In genomic region chr7:31115587-31116043, GRCm38 (mm10) we compare ENCODE assay signal across 8 mouse cellular contexts. TPM values are rescaled to one million over a fixed set of nuclear protein-coding genes. Genes with fewer than 3 reads are reported as not detected.
DNase-seq lines count a peak whose midpoint lies in the region; ATAC-seq and TF ChIP-seq lines count a peak whose summit lies in the region.

No protein-coding gene starts in this region.

- peak overlapping the region; percentile 52 for H3K4me2 ChIP-seq in kidney, postnatal 0 days (ENCODE audit: low read length)
- H3K4me2 ChIP-seq in midbrain, embryonic 14.5 days (ENCODE audit: low read length): no peak overlapping the region

- 0 out of 2 replicates have a peak overlapping the region, but pooled peaks have one; percentile 15 for H3K9ac ChIP-seq in kidney, postnatal 0 days (ENCODE audit: low read depth, low read length)
- H3K9ac ChIP-seq in midbrain, embryonic 14.5 days (replicated peaks; ENCODE audit: low read length): no peak overlapping the region

- H3K27me3 ChIP-seq in heart, embryonic 10.5 days (ENCODE audit: insufficient read depth, poor library complexity, severe bottlenecking): no peaks in the 10 kb centered on the region
- H3K27me3 ChIP-seq in kidney, postnatal 0 days (ENCODE audit: insufficient read depth, low read length): no peaks in the 10 kb centered on the region
- no peaks in the 10 kb centered on the region for H3K27me3 ChIP-seq in midbrain, embryonic 14.5 days (ENCODE audit: control insufficient read depth, insufficient read depth, low read length)

- 10% methylated on average over 17 of the region's 17 CpGs for WGBS in heart, embryonic 10.5 days
- 14% methylated on average over 17 of the region's 17 CpGs for WGBS in kidney, postnatal 0 days
- 42% methylated on average over 17 of the region's 17 CpGs for WGBS in midbrain, embryonic 14.5 days

- H3K36me3 ChIP-seq in heart, embryonic 10.5 days: no peaks in the 10 kb centered on the region
- no peaks in the 10 kb centered on the region for H3K36me3 ChIP-seq in kidney, postnatal 0 days (ENCODE audit: insufficient read depth, low read length)
- no peaks in the 10 kb centered on the region for H3K36me3 ChIP-seq in midbrain, embryonic 14.5 days (ENCODE audit: control insufficient read depth, insufficient read depth, low read length)

- no peak for TF ChIP-seq CTCF in kidney, postnatal 0 days (IDR thresholded peaks at IDR 0.05; ENCODE audit: low read depth)

- H3K9me3 ChIP-seq in heart, embryonic 10.5 days: no peaks in the 10 kb centered on the region
- H3K9me3 ChIP-seq in kidney, postnatal 0 days (replicated peaks; ENCODE audit: low read length): no peaks in the 10 kb centered on the region
- H3K9me3 ChIP-seq in midbrain, embryonic 14.5 days (ENCODE audit: control insufficient read depth, low read length): no peaks in the 10 kb centered on the region

- peak overlapping the region; percentile 42 for H3K4me3 ChIP-seq in heart, embryonic 10.5 days
- no peak overlapping the region for H3K4me3 ChIP-seq in kidney, postnatal 0 days (replicated peaks; ENCODE audit: low read depth, low read length)
- no peak overlapping the region for H3K4me3 ChIP-seq in midbrain, embryonic 14.5 days (replicated peaks; ENCODE audit: low read depth, low read length)

- peak overlapping the region; percentile 86 for H3K27ac ChIP-seq in heart, embryonic 10.5 days
- peak overlapping the region; percentile 87 for H3K27ac ChIP-seq in kidney, postnatal 0 days
- H3K27ac ChIP-seq in midbrain, embryonic 14.5 days (replicated peaks; ENCODE audit: low read depth, low read length): no peak overlapping the region

- peak; percentile 69 for DNase-seq in ovary, adult 18-20 months (ENCODE audit: low spot score)
- no peak for DNase-seq in ovary, postnatal 14 days (ENCODE audit: low spot score)
- DNase-seq in cerebellum, postnatal 14 days: peak; percentile 65 to 70
- peak; percentile 84 for DNase-seq in heart, embryonic 10.5 days (ENCODE audit: low spot score)
- no peak for DNase-seq in kidney, postnatal 0 days (ENCODE audit: low spot score)
- DNase-seq in lung, postnatal 10 days: peak; percentile 71
- DNase-seq in midbrain, embryonic 14.5 days: no peak
- DNase-seq in right cerebral cortex, postnatal 36 days (ENCODE audit: low spot score in 2 of 2): no peak

- peak; percentile 70 for ATAC-seq in kidney, postnatal 0 days (replicated peaks; ENCODE audit: low FRiP score, low read depth)
- ATAC-seq in midbrain, embryonic 14.5 days (ENCODE audit: low FRiP score, low TSS enrichment): no peak

- peaks cover 55% of the 10 kb centered on the region for H3K4me1 ChIP-seq in heart, embryonic 10.5 days
- peaks cover 19% of the 10 kb centered on the region for H3K4me1 ChIP-seq in kidney, postnatal 0 days (replicated peaks; ENCODE audit: insufficient read depth, low read length)
- no peaks in the 10 kb centered on the region for H3K4me1 ChIP-seq in midbrain, embryonic 14.5 days (ENCODE audit: control insufficient read depth, insufficient read depth, low read length)

RNA-seq across cellular contexts. Expression of gene Hpn, which starts 0.5 kb away (rescaled TPM):
- polyA plus RNA-seq in heart, embryonic 10.5 days (2016; fragmentation: Nextera tagmentation; extraction: Ambion mirVana): 3.6 and 15.0 TPM in 2 replicates
- 106 and 110 TPM in 2 replicates for polyA plus RNA-seq in kidney, postnatal 0 days (2015; fragmentation: Nextera tagmentation; extraction: Ambion mirVana)
- 0.26 TPM in 1 of 2 replicates, not detected in the other for polyA plus RNA-seq in midbrain, embryonic 14.5 days (2014; fragmentation: Nextera tagmentation; extraction: Ambion mirVana)

RNA-seq across cellular contexts. Expression of gene Scn1b, which starts 11.2 kb away (rescaled TPM):
- 3.9 and 4.3 TPM in 2 replicates for polyA plus RNA-seq in heart, embryonic 10.5 days (2016; fragmentation: Nextera tagmentation; extraction: Ambion mirVana)
- polyA plus RNA-seq in kidney, postnatal 0 days (2015; fragmentation: Nextera tagmentation; extraction: Ambion mirVana): 2.2 and 2.8 TPM in 2 replicates
- 5.6 TPM in 2 replicates for polyA plus RNA-seq in midbrain, embryonic 14.5 days (2014; fragmentation: Nextera tagmentation; extraction: Ambion mirVana)

RNA-seq across cellular contexts. Expression of gene Fxyd3, which starts 39.1 kb away (rescaled TPM):
- polyA plus RNA-seq in heart, embryonic 10.5 days (2016; fragmentation: Nextera tagmentation; extraction: Ambion mirVana): 0.53 and 2.0 TPM in 2 replicates
- polyA plus RNA-seq in kidney, postnatal 0 days (2015; fragmentation: Nextera tagmentation; extraction: Ambion mirVana): 16.9 and 22.5 TPM in 2 replicates
- not detected in 2 replicates for polyA plus RNA-seq in midbrain, embryonic 14.5 days (2014; fragmentation: Nextera tagmentation; extraction: Ambion mirVana)

RNA-seq across cellular contexts. Expression of gene Gramd1a, which starts 40.1 kb away (rescaled TPM):
- polyA plus RNA-seq in heart, embryonic 10.5 days (2016; fragmentation: Nextera tagmentation; extraction: Ambion mirVana): 58.1 and 70.9 TPM in 2 replicates
- polyA plus RNA-seq in kidney, postnatal 0 days (2015; fragmentation: Nextera tagmentation; extraction: Ambion mirVana): 36.2 and 36.3 TPM in 2 replicates
- 205 and 232 TPM in 2 replicates for polyA plus RNA-seq in midbrain, embryonic 14.5 days (2014; fragmentation: Nextera tagmentation; extraction: Ambion mirVana)

RNA-seq across cellular contexts. Expression of gene Lgi4, which starts 56.5 kb away (rescaled TPM):
- 0.27 and 0.41 TPM in 2 replicates for polyA plus RNA-seq in heart, embryonic 10.5 days (2016; fragmentation: Nextera tagmentation; extraction: Ambion mirVana)
- polyA plus RNA-seq in kidney, postnatal 0 days (2015; fragmentation: Nextera tagmentation; extraction: Ambion mirVana): 0.24 and 0.34 TPM in 2 replicates
- 0.16 and 0.17 TPM in 2 replicates for polyA plus RNA-seq in midbrain, embryonic 14.5 days (2014; fragmentation: Nextera tagmentation; extraction: Ambion mirVana)

Comparison
In these comparisons a context has a peak if more than half of its experiments do, and no peak if none do; other contexts are left out.
1. DNase-seq: peak in ovary, adult 18-20 months (single experiment), cerebellum, postnatal 14 days (2 of 2), heart, embryonic 10.5 days (single experiment) and lung, postnatal 10 days (single experiment); none in ovary, postnatal 14 days (single experiment), kidney, postnatal 0 days (single experiment), midbrain, embryonic 14.5 days (single experiment) and right cerebral cortex, postnatal 36 days (0 of 2).